Mouse (Mus musculus) cerebellum, postnatal 25 days (tissue): ENCODE data around the gene Harbi1.
A peak's percentile ranks its signal among the peaks of the same experiment; 100 is the strongest.
"Not testable (repeated sequence)": the region's sequence is repeated elsewhere in the genome, so short reads cannot be mapped to it uniquely, and the experiment has no call there.

ENCODE experiments used
- DNase-seq, 2 experiments: peaks; one replicate each; pipeline ENCODE4 v3.0.0; 2021; ENCODE audit warnings: mixed read lengths in 2 of 2

Harbi1 gene

DNA sequence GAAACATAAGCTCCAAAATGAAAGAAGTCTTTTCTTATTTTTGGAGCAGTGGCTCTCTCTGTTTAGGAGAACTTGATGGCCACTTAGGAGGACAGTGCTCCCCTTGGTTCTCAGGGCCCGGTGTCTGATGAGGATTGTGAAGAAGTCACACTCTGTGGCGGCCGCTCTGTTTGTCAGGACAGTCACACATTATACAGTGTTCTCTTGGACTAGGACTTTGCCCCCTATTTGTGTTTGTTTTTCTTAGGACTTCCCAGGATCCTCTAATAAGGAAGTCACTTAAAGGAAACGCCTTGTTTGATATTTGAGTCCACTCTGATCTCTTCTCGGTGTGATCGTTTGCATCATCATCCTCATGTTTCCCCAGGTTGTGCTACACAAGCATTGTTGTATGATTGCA, 7.6 kb downstream of the Harbi1 start:
- DNase-seq = no peak

DNA sequence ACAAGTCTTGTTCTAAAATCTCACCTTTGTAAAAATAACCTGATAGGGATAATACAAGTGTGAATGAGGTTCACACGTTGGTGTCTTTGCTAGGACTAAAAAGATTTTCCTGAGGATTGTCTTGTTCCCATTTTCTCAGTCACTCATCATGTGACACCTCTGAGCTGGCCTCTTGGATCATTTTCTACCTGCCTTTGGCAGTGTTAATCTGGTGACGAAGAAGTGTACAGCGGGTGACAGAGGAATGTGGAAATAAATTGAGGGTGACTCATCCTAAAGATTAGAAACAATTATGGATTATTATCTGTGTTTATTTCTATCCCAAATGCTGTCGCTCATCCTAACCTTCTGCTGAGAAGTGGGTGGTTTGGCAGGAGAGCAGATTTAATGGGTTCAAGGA, 12.7 kb downstream of the Harbi1 start:
- DNase-seq = no peak

DNA sequence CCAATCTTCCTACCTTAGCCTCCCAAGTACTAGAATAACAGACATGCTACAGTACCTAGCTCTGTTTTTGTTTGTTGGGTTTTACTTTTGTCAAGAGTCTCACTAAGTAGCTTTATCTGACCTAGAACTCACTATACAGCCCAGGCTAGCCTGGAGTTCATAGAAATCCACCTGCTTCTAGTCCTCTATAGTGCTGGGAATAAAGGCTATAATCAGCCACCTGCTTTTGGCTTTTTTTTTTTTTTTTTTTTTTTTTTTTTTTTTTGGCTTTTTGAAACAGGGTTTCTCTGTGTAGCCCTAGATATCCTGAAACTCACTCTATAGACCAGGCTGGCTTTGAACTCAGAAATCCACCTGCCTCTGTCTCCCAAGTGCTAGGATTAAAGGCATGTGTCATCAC, 13.3 kb downstream of the Harbi1 start:
- no peak for DNase-seq

DNA sequence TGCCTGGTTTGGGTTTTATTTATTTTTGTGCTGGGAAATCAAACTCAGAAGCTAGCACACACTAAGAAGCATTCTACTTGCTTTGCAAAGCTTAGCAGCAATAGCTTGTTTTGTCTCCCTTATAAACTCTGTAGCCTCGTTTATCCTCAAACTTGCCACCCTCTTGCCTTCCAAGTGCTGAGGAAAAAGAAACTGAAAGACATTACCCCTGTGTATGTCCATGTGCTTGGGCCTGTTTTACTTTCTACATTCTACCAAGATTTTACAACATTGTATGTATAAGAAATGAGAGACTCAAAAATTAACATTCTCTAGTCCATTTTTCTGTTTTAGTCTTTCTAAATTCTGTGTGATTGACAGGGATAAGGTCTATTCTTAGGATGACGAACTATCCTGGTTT, 14.1 kb downstream of the Harbi1 start:
- no peak for DNase-seq

DNA sequence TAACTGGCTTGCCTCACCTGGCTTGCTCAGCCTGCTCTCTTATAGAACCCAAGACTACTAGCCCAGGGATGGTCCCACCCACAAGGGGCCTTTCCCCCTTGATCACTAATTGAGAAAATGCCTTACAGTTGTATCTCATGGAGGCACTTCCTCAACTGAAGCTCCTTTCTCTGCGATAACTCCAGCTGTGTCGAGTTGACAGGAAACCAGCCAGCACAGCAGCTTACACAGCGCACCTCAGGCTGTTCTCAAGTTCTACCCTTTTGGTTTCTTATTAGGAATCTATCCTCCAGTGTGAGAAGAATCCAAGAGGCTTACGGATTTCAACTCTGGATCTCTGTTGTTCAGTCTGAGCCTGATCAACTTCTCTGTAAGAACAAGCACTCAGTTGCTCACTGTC, 14.8 kb downstream of the Harbi1 start:
- DNase-seq = not testable (repeated sequence)

DNA sequence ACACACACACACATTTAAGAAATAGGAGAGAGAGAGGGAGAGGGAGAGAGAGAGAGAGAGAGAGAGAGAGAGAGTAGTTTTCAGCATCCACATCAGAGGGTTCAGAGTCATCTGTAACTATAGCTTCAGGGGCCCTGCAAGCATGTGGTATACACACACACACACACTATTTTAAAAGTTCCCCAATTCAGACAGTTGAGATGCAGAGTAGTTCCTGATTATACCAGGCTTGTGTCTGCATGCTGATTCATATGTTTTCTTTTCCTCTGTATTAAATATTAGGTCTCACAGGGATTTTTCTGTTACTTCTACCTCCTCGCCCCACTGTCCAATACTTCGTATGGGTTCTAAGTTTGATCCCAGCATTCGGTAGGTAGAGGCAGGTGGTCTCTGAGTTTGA, 16.4 kb downstream of the Harbi1 start:
- DNase-seq = no peak

DNA sequence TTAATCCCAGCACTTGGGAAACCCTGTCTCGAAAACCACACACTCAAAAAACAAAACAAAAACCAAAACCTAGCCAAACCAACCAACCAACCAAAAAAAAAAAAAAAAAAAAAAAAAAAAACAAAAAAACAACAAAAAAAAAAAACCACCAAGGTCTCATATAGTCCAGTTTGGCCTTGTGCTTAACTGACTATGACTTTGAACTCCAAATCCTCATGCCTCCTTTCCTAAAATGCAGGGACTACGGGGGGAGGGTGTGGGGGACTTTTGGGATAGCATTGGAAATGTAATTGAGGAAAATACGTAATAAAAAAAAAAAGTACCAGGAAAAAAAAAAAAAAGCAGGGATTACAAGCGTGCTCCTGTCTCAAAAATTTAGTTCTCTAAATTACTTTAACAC, 18.9 kb downstream of the Harbi1 start:
- DNase-seq = no peak

DNA sequence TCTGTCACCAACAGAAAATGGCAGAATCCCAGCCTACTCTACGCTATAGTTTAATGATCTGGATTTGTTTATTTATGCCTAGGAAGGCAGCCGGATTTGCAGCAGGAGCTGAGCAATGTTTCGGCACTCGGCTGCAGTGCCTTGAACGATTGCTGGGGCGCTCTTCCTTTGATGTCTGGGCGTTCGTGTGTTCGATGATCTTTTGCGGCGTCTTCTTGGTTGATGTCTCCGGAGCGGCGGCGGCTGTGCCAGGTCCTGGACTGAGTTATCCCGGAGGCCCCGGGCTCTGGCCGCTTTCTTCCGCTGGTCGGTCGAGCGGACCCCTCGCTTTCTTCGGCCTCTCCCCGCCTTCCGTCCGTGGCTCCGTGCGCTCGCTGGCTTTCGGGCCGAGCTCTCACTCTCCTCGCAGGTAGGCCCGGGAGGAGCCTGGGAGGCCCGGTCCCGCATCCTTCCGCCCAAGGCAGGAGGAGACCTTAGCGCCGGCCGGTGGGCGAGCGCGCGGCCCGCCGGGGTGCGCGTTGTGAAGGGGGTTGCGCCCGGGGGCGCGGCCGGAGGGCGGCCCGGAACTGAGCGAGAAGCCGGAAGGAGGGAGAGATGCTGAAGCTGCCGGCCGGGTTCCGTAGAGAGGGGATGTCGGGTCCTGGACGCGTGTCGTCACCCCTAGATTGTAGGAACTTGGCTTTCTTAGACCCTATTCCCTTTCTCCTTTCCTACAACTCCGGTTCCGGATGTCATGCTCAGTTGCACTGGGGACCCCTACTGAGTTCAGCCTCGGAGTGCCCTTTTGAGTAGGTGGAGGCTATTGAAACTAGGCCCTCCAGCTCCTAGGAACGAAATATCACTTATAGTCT, 19.5 kb downstream of the Harbi1 start, which contains the start of gene Ambra1:
Gene Ambra1 (plus strand): TSS at position 164 of the 851 bp plus-strand sequence.
- DNase-seq = peak; percentile 90 to 91

DNA sequence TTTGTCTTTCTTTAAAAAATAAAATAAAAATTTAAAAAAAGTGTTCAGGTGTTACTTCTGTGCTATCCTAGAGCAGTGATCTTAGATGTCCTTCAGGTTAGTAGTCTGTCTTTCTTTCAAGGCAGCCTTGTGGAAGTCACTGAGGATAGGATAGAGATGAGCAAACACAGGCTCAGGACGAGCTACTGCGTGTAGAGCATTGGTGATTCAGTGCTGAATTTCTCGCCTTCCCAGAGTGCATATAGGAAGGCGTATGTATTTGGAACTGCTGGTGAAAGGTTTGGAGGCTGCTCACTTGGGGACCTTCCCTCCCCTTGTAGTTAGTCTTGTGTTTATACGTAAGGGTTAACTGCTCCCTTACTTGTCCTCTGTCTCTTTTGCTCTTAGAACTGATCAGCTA, 24.6 kb downstream of the Harbi1 start:
- DNase-seq = no peak

DNA sequence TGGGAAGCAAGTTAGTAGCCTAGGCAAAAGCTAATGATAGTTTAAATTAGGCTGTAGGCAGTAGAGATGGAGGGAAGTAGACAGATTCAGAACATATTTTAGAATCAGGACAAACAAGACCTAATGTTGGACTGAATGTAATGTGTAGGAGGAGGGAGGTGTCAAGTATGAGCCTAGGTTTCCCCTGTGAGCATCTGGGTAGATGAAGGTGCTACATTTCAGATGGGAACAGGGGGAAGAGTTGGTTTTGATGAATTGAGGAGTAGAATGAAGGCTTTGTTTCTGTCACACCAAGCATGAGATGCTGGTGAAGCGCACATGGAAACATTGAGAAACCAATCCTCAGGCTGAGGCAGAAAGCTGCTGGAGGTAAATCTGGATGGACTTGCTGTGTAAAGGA, 28.9 kb downstream of the Harbi1 start:
- DNase-seq = no peak

DNA sequence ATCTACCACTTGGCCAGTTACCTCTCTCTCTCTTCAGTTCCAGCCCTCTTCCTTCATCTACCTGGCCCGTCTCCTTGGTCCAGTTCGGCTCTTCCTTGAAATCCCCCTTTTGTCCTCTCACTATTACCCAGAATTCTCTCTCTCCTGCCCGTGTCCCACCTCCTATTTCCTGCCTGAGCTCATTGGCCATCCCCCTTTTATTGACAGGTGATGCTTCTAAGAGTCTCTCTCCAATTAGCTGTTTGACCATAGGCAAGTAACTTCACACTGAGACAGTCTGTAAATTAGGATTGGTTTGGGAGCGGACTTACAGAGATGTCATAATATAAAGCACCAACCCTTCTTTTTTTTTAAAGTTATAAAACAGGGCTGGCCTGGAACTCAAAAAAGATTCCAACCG, 34.0 kb downstream of the Harbi1 start:
- no peak for DNase-seq

DNA sequence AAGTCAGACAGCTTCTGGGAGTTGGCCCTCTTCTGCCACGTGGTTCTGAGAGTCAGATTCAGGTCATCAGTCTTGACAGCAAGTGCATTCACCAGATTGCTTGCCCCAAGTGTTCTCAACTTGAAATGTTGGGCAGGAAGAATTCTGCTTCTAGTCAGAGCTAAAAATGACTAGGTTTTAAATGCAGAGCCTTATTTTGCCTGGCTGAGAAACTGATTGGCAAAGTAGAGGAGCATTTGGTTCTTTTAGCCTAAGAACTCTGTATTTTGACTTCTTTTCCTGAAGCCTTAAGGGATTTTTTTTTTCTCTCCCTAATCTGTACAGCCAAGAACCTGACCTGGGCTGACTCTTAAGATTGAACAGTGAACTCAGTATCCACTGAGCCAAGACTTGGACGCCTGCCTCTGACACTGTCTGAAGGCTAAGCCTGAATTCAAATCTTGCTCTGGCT, 39.2 kb downstream of the Harbi1 start:
- DNase-seq = peak in 1 of 2 experiments; percentile 45
